Mouse (Mus musculus): ENCODE results near the gene Cacnb3. TPM values are rescaled to one million over a fixed set of nuclear protein-coding genes. Genes with fewer than 3 reads are reported as not detected.
A peak's percentile ranks its signal among the peaks of the same experiment; 100 is the strongest.

Gene Cacnb3
- total and polyA plus RNA-seq, 2 experiments = 0.28 to 0.75 TPM

DNA sequence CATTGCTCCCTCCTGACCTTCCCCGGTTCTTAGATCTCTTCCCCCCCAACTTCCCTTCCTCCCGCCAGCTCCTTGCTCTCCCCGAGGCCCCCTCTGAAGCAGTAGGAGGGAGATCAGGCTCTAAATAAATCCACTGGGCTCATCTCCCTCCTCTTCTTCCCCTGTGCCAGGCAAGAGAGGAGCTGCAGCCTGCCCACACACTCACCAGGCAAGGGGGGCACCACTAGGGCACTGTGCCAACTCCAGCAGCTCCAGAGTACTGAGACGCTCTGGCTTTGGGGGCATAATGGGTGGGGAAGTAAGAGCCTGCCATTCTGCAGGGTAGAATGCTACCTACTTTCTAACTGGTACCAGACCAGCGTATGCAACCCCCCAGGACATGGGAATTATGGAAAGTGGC, 5.9 kb downstream of the Cacnb3 start:
- H3K9ac ChIP-seq (ENCODE audit: low read depth, low read length) = no peak overlapping the region
- no peak for DNase-seq (ENCODE audit: extremely low read depth, low read depth, low spot score)
- no peaks in the 10 kb centered on the region for H3K79me2 ChIP-seq (ENCODE audit: control insufficient read depth, insufficient read depth, low read length)
- no peak overlapping the region for H3K4me3 ChIP-seq (ENCODE audit: insufficient read depth, low read depth, low read length)
- no peak overlapping the region for H3K27ac ChIP-seq (replicated peaks; ENCODE audit: insufficient read depth, low read depth, low read length)
- WGBS = 86% methylated on average over 5 of the region's 5 CpGs
- H3K36me3 ChIP-seq (ENCODE audit: control insufficient read depth, insufficient read depth, low read length) = no peaks in the 10 kb centered on the region
- H3K4me1 ChIP-seq (ENCODE audit: control insufficient read depth, insufficient read depth, low read length) = no peaks in the 10 kb centered on the region
- TF ChIP-seq POLR2A (IDR thresholded peaks at IDR 0.05; ENCODE audit: extremely low read depth, insufficient read depth, low read length) (no peak), CTCF (IDR thresholded peaks at IDR 0.05; ENCODE audit: low read depth, low read length) (no peak)
- H3K27me3 ChIP-seq (ENCODE audit: control insufficient read depth, insufficient read depth, low read length) = peaks cover 22% of the 10 kb centered on the region

DNA sequence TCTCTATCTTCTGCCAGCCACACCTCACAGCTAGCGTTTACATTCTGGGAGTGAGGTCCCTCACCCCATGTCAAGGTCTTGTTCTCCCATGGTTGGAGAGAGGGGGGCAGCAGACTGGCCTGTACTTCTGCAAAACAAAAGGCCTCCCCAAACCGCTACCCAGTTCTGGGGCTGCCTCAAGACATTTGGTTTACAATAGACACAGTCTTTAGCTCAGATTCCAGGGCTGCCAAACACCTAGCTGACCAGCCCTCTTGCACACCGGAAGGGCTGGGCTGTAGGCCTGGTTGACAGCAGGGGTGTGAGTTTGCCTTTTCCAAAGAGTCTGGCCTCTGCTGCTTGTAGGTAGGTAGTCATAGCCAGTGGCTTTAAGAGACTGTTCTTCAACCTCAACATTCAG, 6.5 kb downstream of the Cacnb3 start:
- Histone ChIP-seq H3K4me3 (ENCODE audit: insufficient read depth, low read depth, low read length) (no peak overlapping the region), H3K79me2 (ENCODE audit: control insufficient read depth, insufficient read depth, low read length) (no peaks in the 10 kb centered on the region), H3K4me1 (ENCODE audit: control insufficient read depth, insufficient read depth, low read length) (no peaks in the 10 kb centered on the region), H3K27me3 (ENCODE audit: control insufficient read depth, insufficient read depth, low read length) (peaks cover 16% of the 10 kb centered on the region), H3K27ac (replicated peaks; ENCODE audit: insufficient read depth, low read depth, low read length) (no peak overlapping the region), H3K36me3 (ENCODE audit: control insufficient read depth, insufficient read depth, low read length) (no peaks in the 10 kb centered on the region), H3K9ac (ENCODE audit: low read depth, low read length) (no peak overlapping the region)
- no peak for DNase-seq (ENCODE audit: extremely low read depth, low read depth, low spot score)
- WGBS = 83% methylated on average over 3 of the region's 3 CpGs
- TF ChIP-seq CTCF (IDR thresholded peaks at IDR 0.05; ENCODE audit: low read depth, low read length) = no peak
- TF ChIP-seq POLR2A (IDR thresholded peaks at IDR 0.05; ENCODE audit: extremely low read depth, insufficient read depth, low read length) = no peak

DNA sequence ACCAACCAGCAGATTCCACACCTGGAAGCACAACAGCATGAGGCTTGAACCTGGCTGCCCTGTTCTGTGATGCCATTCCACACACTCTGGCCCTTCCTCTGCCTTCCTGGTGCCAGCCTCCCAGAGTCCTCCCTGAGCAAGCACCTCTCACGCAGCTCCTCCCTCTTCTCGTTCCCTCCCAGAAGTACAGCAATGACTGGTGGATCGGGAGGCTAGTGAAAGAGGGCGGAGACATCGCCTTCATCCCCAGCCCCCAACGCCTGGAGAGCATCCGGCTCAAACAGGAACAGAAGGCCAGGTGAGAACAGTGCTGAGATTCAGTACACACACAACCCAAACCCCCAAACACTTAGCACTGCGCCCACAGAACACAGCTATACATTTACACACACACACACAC, 9.5 kb downstream of the Cacnb3 start:
- Histone ChIP-seq H3K36me3 (ENCODE audit: control insufficient read depth, insufficient read depth, low read length) (no peaks in the 10 kb centered on the region), H3K4me1 (ENCODE audit: control insufficient read depth, insufficient read depth, low read length) (no peaks in the 10 kb centered on the region), H3K27ac (replicated peaks; ENCODE audit: insufficient read depth, low read depth, low read length) (no peak overlapping the region), H3K9ac (ENCODE audit: low read depth, low read length) (no peak overlapping the region), H3K27me3 (ENCODE audit: control insufficient read depth, insufficient read depth, low read length) (no peaks in the 10 kb centered on the region), H3K79me2 (ENCODE audit: control insufficient read depth, insufficient read depth, low read length) (no peaks in the 10 kb centered on the region), H3K4me3 (ENCODE audit: insufficient read depth, low read depth, low read length) (no peak overlapping the region)
- DNase-seq (ENCODE audit: extremely low read depth, low read depth, low spot score) = no peak
- TF ChIP-seq CTCF (IDR thresholded peaks at IDR 0.05; ENCODE audit: low read depth, low read length) = no peak
- 36% methylated on average over 8 of the region's 8 CpGs for WGBS

DNA sequence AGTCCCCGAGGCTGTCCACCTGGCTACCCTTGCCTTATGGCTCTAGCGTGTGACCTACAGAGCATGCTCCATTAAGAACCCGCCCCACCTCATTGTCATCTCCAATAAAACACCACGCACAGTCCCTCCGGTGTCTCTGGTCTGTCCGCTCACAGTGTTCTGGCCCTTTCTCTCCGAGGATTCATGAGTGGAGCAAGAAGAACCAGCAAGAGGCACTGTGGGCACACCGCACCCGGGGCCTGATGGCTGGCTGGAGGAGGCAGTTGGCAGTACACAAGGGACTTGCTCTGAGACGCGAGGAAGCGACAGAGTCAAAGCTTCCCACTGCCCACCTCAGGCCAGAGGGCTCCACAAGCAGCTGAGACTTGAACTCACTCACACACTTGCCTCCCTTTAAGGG, 13.8 kb downstream of the Cacnb3 start:
- DNase-seq (ENCODE audit: extremely low read depth, low read depth, low spot score) = no peak
- peaks cover 7% of the 10 kb centered on the region; the same call in 1 of the 2 replicates for H3K36me3 ChIP-seq (ENCODE audit: control insufficient read depth, insufficient read depth, low read length)
- H3K4me3 ChIP-seq (ENCODE audit: insufficient read depth, low read depth, low read length) = no peak overlapping the region
- H3K27ac ChIP-seq (replicated peaks; ENCODE audit: insufficient read depth, low read depth, low read length) = no peak overlapping the region
- TF ChIP-seq CTCF (IDR thresholded peaks at IDR 0.05; ENCODE audit: low read depth, low read length) (no peak), POLR2A (IDR thresholded peaks at IDR 0.05; ENCODE audit: extremely low read depth, insufficient read depth, low read length) (no peak)
- H3K9ac ChIP-seq (ENCODE audit: low read depth, low read length) = no peak overlapping the region
- H3K27me3 ChIP-seq (ENCODE audit: control insufficient read depth, insufficient read depth, low read length) = no peaks in the 10 kb centered on the region
- no peaks in the 10 kb centered on the region for H3K79me2 ChIP-seq (ENCODE audit: control insufficient read depth, insufficient read depth, low read length)
- WGBS = 94% methylated on average over 12 of the region's 12 CpGs
- no peaks in the 10 kb centered on the region for H3K4me1 ChIP-seq (ENCODE audit: control insufficient read depth, insufficient read depth, low read length)

DNA sequence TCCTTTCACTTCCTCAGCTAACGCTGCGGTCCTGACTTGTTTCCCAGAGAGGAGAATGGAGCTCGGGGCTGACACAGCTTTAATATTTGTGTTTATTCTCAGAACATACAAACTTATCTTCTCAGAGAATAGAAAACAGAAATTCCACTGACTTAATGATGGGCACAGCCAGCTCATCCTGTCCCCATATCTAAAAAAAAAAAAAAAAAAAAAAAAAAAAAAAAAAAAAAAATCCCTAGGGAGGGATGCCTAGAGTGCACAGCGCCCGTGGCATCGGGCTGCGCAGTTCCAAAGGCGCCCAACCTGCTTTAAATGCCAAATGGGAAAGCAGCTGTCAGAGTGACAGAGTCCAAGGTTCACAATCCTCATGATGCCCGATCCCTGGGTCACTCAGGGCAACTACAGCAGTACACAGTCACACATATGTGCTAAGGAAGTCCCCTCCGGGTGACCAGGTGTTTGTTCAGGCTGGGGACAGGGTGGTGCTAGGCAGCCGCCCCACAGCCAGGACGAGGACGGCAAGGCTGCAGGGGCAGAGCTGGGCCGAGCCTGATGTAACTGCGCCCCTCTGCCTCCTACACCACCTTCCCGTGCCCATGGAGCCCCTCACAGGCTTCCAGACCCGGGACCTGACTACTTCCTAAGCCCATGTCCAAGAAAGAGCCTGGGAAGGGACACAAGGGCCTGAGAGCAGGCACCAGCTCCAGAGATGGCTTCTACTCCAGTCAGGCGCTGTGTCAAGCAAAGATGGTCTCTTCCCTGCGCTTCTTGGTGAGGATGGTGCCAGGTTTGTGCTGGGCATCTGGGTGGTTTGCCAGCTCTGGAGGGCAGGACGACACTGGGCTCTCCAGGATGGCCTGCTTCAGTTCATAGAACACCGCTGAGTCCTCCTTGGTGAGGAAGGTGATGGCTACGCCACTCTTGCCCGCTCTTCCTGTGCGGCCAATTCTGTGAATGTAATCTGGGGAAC, 14.7 kb downstream of the Cacnb3 start:
- Histone ChIP-seq H3K4me3 (ENCODE audit: insufficient read depth, low read depth, low read length) (no peak overlapping the region), H3K4me1 (ENCODE audit: control insufficient read depth, insufficient read depth, low read length) (no peaks in the 10 kb centered on the region), H3K27ac (replicated peaks; ENCODE audit: insufficient read depth, low read depth, low read length) (peak overlapping the region; percentile 31; the same call in 1 of the 2 replicates), H3K79me2 (ENCODE audit: control insufficient read depth, insufficient read depth, low read length) (no peaks in the 10 kb centered on the region), H3K9ac (ENCODE audit: low read depth, low read length) (no peak overlapping the region), H3K36me3 (ENCODE audit: control insufficient read depth, insufficient read depth, low read length) (peaks cover 15% of the 10 kb centered on the region; the same call in 1 of the 2 replicates), H3K27me3 (ENCODE audit: control insufficient read depth, insufficient read depth, low read length) (no peaks in the 10 kb centered on the region)
- no peak for TF ChIP-seq POLR2A (IDR thresholded peaks at IDR 0.05; ENCODE audit: extremely low read depth, insufficient read depth, low read length)
- no peak for TF ChIP-seq CTCF (IDR thresholded peaks at IDR 0.05; ENCODE audit: low read depth, low read length)
- DNase-seq (ENCODE audit: extremely low read depth, low read depth, low spot score) = peak; percentile 87
- WGBS = 56% methylated on average over 24 of the region's 24 CpGs

DNA sequence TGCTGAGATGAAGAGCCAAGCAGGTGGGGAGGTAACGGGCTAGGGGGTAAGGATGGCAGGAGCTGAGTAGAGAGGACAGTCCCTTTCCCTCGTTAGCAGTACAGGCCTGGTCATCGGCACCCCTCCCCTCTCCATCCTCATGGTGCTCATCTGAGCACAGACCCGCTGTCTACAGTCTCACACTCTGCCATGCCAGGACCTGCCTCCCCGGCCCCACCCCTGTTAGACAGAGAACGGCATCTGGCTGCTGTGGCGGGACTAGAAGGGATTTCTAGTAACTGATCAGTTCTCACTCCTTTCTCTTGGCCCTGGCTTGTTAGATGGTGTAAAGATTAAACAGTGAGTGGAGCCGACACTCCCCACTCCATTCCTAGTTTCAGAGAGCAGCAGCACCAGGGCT, 16.1 kb downstream of the Cacnb3 start:
- WGBS = 84% methylated on average over 8 of the region's 8 CpGs
- H3K79me2 ChIP-seq (ENCODE audit: control insufficient read depth, insufficient read depth, low read length) = no peaks in the 10 kb centered on the region
- H3K27ac ChIP-seq (replicated peaks; ENCODE audit: insufficient read depth, low read depth, low read length) = no peak overlapping the region
- no peak overlapping the region for H3K4me3 ChIP-seq (ENCODE audit: insufficient read depth, low read depth, low read length)
- H3K27me3 ChIP-seq (ENCODE audit: control insufficient read depth, insufficient read depth, low read length) = no peaks in the 10 kb centered on the region
- no peaks in the 10 kb centered on the region for H3K4me1 ChIP-seq (ENCODE audit: control insufficient read depth, insufficient read depth, low read length)
- no peak overlapping the region for H3K9ac ChIP-seq (ENCODE audit: low read depth, low read length)
- no peak for DNase-seq (ENCODE audit: extremely low read depth, low read depth, low spot score)
- TF ChIP-seq POLR2A (IDR thresholded peaks at IDR 0.05; ENCODE audit: extremely low read depth, insufficient read depth, low read length) (no peak), CTCF (IDR thresholded peaks at IDR 0.05; ENCODE audit: low read depth, low read length) (no peak)
- peaks cover 22% of the 10 kb centered on the region; the same call in 1 of the 2 replicates for H3K36me3 ChIP-seq (ENCODE audit: control insufficient read depth, insufficient read depth, low read length)

Measured in liver, adult 2 months (tissue).